Mouse (Mus musculus): ENCODE measurements around the gene Usp53. TPM values are rescaled to one million over a fixed set of nuclear protein-coding genes. Genes with fewer than 3 reads are reported as not detected.

Usp53 gene
- polyA plus RNA-seq, 1 experiment from 2014 or later: 3.0 TPM

DNA sequence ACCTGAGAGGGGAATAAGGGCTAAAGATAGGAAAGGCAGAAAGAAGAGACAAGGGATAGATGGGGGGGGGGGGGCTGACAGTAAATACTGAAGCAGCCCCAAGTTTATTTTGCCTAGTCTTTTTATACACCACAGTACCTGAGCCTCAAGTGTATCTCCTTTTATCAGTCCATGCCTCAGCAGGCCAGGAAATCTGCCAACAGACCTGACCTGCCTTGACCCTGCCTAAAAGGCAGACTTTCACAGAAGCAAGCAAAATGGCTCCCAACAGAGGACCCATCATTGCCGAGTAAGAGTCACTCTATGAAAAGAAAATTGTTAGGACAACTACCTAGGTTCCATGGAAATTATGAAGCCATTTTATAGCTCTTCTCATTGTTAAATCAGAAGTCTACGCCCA is 76.5 kb downstream of the Usp53 start:
- no peak for ATAC-seq (ENCODE audit: low read depth)
- Histone ChIP-seq H3K27ac (ENCODE audit: low read length) (no peak overlapping the region), H3K4me1 (ENCODE audit: control insufficient read depth, low read depth, low read length) (no peaks in the 10 kb centered on the region), H3K27me3 (ENCODE audit: control insufficient read depth, insufficient read depth, low read depth, low read length) (no peaks in the 10 kb centered on the region), H3K36me3 (ENCODE audit: control insufficient read depth, insufficient read depth) (no peaks in the 10 kb centered on the region), H3K4me2 (ENCODE audit: low read depth, low read length) (no peak overlapping the region), H3K9ac (ENCODE audit: low read depth, low read length) (no peak overlapping the region), H3K9me3 (replicated peaks; ENCODE audit: control insufficient read depth, low read length) (no peaks in the 10 kb centered on the region), H3K4me3 (ENCODE audit: low read depth, low read length) (no peak overlapping the region)
- 63% methylated on average over 2 of the region's 2 CpGs for WGBS (ENCODE audit: insufficient replicate concordance)

DNA sequence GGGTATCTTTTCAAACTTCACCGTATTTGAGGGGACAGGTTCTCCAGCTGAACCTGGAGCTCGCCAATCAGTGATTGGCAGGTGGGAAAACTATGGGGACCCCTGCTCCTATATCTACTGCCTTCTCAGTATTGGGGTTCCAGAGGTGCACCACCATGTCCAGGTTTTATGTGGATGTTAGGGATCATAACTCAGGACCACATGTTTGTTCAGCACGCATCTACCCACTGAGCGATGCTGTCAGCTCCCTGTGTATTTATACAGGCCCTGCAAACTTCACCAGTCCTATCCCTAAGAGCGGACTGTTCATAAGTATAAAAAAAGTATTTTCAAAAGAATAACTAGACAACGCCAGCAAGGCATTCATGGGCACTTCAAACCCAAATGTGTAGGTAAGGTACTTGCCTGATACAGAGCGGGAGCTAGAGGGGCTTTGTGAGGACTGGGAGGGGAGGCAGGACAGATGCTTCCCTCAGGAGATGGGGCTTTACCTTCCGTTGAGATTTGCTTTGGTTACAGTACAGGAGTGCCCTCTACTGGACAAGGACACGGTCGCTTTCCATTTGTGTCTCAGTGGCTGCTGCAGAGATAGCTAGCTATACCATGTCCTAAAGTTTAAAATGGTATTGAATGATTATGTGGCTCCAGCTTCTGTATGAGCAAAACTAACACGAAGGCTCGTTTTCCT is 80.4 kb downstream of the Usp53 start:
- Histone ChIP-seq H3K27me3 (ENCODE audit: control insufficient read depth, insufficient read depth, low read depth, low read length) (no peaks in the 10 kb centered on the region), H3K36me3 (ENCODE audit: control insufficient read depth, insufficient read depth) (no peaks in the 10 kb centered on the region), H3K9ac (ENCODE audit: low read depth, low read length) (no peak overlapping the region), H3K4me2 (ENCODE audit: low read depth, low read length) (no peak overlapping the region), H3K27ac (ENCODE audit: low read length) (no peak overlapping the region), H3K9me3 (replicated peaks; ENCODE audit: control insufficient read depth, low read length) (no peaks in the 10 kb centered on the region), H3K4me1 (ENCODE audit: control insufficient read depth, low read depth, low read length) (no peaks in the 10 kb centered on the region), H3K4me3 (ENCODE audit: low read depth, low read length) (no peak overlapping the region)
- 31% methylated on average over 12 of the region's 12 CpGs for WGBS (ENCODE audit: insufficient replicate concordance)
- no peak for ATAC-seq (ENCODE audit: low read depth)

DNA sequence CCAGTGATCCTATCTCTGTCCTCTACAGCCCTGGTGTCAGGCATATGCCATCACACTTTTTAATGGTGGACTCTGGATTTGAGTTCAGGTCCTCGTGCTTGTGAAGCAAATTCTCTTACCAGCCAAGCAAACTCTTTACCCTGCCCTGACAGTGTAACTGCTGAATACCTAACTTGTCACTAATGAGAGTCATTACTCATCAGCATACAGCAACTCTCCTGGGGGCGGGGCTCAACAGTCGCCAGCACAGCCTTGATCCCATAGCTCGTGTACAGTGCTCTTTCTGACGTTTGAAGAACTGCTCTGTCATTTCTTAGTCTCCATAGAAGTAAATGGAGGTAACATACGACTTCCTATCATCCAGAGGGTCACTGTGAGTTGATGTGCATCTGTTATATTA is 86.1 kb downstream of the Usp53 start:
- Histone ChIP-seq H3K27ac (ENCODE audit: low read length) (no peak overlapping the region), H3K9me3 (replicated peaks; ENCODE audit: control insufficient read depth, low read length) (no peaks in the 10 kb centered on the region), H3K4me3 (ENCODE audit: low read depth, low read length) (no peak overlapping the region), H3K27me3 (ENCODE audit: control insufficient read depth, insufficient read depth, low read depth, low read length) (no peaks in the 10 kb centered on the region), H3K36me3 (ENCODE audit: control insufficient read depth, insufficient read depth) (no peaks in the 10 kb centered on the region), H3K4me2 (ENCODE audit: low read depth, low read length) (no peak overlapping the region), H3K4me1 (ENCODE audit: control insufficient read depth, low read depth, low read length) (no peaks in the 10 kb centered on the region), H3K9ac (ENCODE audit: low read depth, low read length) (no peak overlapping the region)
- WGBS (ENCODE audit: insufficient replicate concordance): 42% methylated on average over 6 of the region's 6 CpGs
- no peak for ATAC-seq (ENCODE audit: low read depth)

GRCm38 (mm10) chr3:122895189-122895731 is 89.0 kb downstream of the Usp53 start:
- WGBS (ENCODE audit: insufficient replicate concordance): 52% methylated on average over 11 of the region's 11 CpGs
- no peaks in the 10 kb centered on the region for H3K9me3 ChIP-seq (replicated peaks; ENCODE audit: control insufficient read depth, low read length)
- no peak overlapping the region for H3K9ac ChIP-seq (ENCODE audit: low read depth, low read length)
- H3K4me2 ChIP-seq (ENCODE audit: low read depth, low read length): no peak overlapping the region
- peak; percentile 37; the same call in 1 of the 2 replicates for ATAC-seq (ENCODE audit: low read depth)
- H3K27me3 ChIP-seq (ENCODE audit: control insufficient read depth, insufficient read depth, low read depth, low read length): no peaks in the 10 kb centered on the region
- H3K4me3 ChIP-seq (ENCODE audit: low read depth, low read length): no peak overlapping the region
- H3K27ac ChIP-seq (ENCODE audit: low read length): no peak overlapping the region
- no peaks in the 10 kb centered on the region for H3K36me3 ChIP-seq (ENCODE audit: control insufficient read depth, insufficient read depth)
- H3K4me1 ChIP-seq (ENCODE audit: control insufficient read depth, low read depth, low read length): no peaks in the 10 kb centered on the region

DNA sequence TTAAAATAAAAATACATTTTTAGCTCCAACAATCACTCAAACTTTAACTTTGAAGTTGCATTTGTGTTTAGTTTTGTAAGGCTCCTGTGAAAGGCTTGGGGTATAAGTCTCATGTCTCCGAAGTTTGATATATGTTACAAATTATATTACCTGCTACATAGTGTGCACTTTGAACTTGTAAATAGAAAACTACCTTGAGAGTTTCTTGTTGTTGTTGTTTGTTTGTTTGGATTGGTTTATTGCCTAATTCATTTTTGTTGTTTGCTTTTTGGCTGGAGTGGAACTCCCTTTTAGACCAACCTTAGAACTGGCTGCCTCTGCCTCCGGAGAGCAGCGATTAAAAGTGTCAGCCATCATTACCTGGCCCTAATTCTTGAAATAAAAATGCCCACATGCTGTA is 89.5 kb downstream of the Usp53 start, which contains the start of gene Fabp2:
Fabp2 (plus strand) TSS at position 301 of the 400 bp plus-strand sequence.
- no peak for ATAC-seq (ENCODE audit: low read depth)
- Histone ChIP-seq H3K9ac (ENCODE audit: low read depth, low read length) (no peak within 1 kb of the TSS), H3K27me3 (ENCODE audit: control insufficient read depth, insufficient read depth, low read depth, low read length) (no peaks in the 10 kb centered on the region), H3K36me3 (ENCODE audit: control insufficient read depth, insufficient read depth) (no peaks in the 10 kb centered on the region), H3K27ac (ENCODE audit: low read length) (no peak within 1 kb of the TSS), H3K9me3 (replicated peaks; ENCODE audit: control insufficient read depth, low read length) (no peaks in the 10 kb centered on the region), H3K4me2 (ENCODE audit: low read depth, low read length) (no peak within 1 kb of the TSS), H3K4me3 (ENCODE audit: low read depth, low read length) (no peak within 1 kb of the TSS), H3K4me1 (ENCODE audit: control insufficient read depth, low read depth, low read length) (no peaks in the 10 kb centered on the region)
- 73% methylated on average over 3 of the region's 3 CpGs for WGBS (ENCODE audit: insufficient replicate concordance)

DNA sequence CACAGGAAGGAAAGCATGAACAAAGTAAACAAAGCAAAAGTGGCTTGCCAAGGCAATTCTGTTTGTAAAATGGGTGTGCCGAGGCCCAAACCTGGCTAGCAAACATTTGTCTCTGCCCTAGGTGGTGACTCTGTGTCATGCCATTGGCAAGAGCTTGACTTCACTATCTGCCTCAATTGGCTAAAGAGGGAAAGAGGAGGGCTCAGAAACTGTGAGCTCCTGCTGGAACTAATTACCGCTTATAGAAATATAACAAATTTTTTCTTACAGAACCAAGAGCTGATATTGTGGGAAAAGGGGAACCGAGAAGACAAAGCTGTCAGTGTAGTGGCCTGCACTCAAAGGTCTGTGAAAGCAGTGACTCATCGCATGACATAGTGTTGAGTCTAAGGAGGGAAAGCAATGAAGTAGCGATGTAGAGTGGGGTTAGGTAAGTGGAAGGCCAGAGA is 95.9 kb downstream of the Usp53 start:
- H3K4me3 ChIP-seq (ENCODE audit: low read depth, low read length): no peak overlapping the region
- H3K9me3 ChIP-seq (replicated peaks; ENCODE audit: control insufficient read depth, low read length): no peaks in the 10 kb centered on the region
- H3K4me1 ChIP-seq (ENCODE audit: control insufficient read depth, low read depth, low read length): no peaks in the 10 kb centered on the region
- H3K27me3 ChIP-seq (ENCODE audit: control insufficient read depth, insufficient read depth, low read depth, low read length): no peaks in the 10 kb centered on the region
- no peak overlapping the region for H3K9ac ChIP-seq (ENCODE audit: low read depth, low read length)
- no peaks in the 10 kb centered on the region for H3K36me3 ChIP-seq (ENCODE audit: control insufficient read depth, insufficient read depth)
- no peak for ATAC-seq (ENCODE audit: low read depth)
- H3K27ac ChIP-seq (ENCODE audit: low read length): no peak overlapping the region
- WGBS (ENCODE audit: insufficient replicate concordance): 52% methylated on average over 5 of the region's 5 CpGs
- H3K4me2 ChIP-seq (ENCODE audit: low read depth, low read length): no peak overlapping the region

DNA sequence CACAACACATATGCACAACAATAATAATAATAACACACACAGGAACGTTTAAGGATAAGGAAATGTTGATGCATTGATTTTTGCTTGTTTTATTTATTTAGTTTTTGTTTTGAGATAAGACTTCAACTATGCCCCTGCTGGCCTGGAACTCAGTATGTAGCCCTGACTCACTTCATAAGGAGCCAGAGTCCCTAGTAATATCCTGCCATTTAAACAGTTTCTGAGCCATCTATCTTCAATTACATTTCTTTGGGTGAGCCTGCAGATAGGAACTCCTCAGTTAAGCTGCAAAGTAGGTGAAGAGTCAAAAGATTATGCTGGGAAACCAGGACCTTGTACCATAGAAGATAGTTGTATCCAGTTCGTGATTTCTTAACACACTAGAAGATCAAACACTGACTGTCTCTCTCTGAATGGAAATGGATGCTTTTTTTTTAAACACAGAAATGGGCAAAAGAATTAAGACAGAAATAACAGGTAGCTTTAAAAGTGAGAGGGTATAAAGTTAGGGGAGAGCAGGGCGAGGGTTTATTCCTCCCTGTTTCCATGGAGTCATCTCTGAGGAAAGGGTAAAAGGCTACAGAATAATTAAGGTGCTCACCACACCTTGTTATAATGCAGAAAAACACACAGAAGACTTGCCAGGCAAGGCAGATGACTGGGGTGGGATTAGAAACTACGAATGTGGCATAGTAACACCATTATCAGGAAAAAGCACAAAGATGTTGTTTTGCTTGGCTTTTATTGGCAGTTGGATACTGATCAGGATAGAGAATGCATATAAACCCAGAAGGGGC is 96.6 kb downstream of the Usp53 start:
- H3K27me3 ChIP-seq (ENCODE audit: control insufficient read depth, insufficient read depth, low read depth, low read length): no peaks in the 10 kb centered on the region
- no peak overlapping the region for H3K9ac ChIP-seq (ENCODE audit: low read depth, low read length)
- H3K4me3 ChIP-seq (ENCODE audit: low read depth, low read length): no peak overlapping the region
- H3K4me1 ChIP-seq (ENCODE audit: control insufficient read depth, low read depth, low read length): no peaks in the 10 kb centered on the region
- WGBS (ENCODE audit: insufficient replicate concordance): 46% methylated on average over 4 of the region's 4 CpGs
- H3K36me3 ChIP-seq (ENCODE audit: control insufficient read depth, insufficient read depth): no peaks in the 10 kb centered on the region
- no peak overlapping the region for H3K4me2 ChIP-seq (ENCODE audit: low read depth, low read length)
- no peak overlapping the region for H3K27ac ChIP-seq (ENCODE audit: low read length)
- no peaks in the 10 kb centered on the region for H3K9me3 ChIP-seq (replicated peaks; ENCODE audit: control insufficient read depth, low read length)
- no peak for ATAC-seq (ENCODE audit: low read depth)
